Mouse (Mus musculus) MEL (cell line): Measurements from ENCODE around the gene Gss. TPM values are rescaled to one million over a fixed set of nuclear protein-coding genes. Genes with fewer than 3 reads are reported as not detected.

ENCODE experiments used
- DNase-seq: peaks from one replicate; pipeline ENCODE4 v3.0.0; 2011; ENCODE audit warnings: low read depth, low spot score
- H3K27ac ChIP-seq: 2 replicates; pipeline ENCODE4 v1.5.1; 2012; ENCODE audit warnings: low read depth, mild to moderate bottlenecking, control low read depth, low read length, moderate library complexity; ENCODE audit not compliant: control insufficient read depth
- H3K27me3 ChIP-seq, 2 experiments: fragments of 150-350 bp in 1 of 2; sonication (generic) in 1 of 2; 2 replicates each; pipeline ENCODE4 v1.6.1; 2012; ENCODE audit warnings: low read length in 2 of 2, mild to moderate bottlenecking in 2 of 2, improper control_type of control experiment in 1 of 2, moderate library complexity in 1 of 2; ENCODE audit not compliant: insufficient read depth in 2 of 2, control insufficient read depth in 1 of 2
- H3K36me3 ChIP-seq, 2 experiments: 2 replicates each; pipeline ENCODE4 v1.6.1; 2012 to 2014; ENCODE audit warnings: low read length in 2 of 2, improper control_type of control experiment in 1 of 2, inconsistent platforms in 1 of 2, mild to moderate bottlenecking in 1 of 2; ENCODE audit not compliant: insufficient read depth in 2 of 2, control insufficient read depth in 1 of 2
- H3K4me1 ChIP-seq, 2 experiments: fragments of 150-350 bp in 1 of 2; sonication (generic) in 1 of 2; 2 replicates each; pipeline ENCODE4 v1.6.1; 2012; ENCODE audit warnings: low read length in 2 of 2, improper control_type of control experiment in 1 of 2, mild to moderate bottlenecking in 1 of 2; ENCODE audit not compliant: insufficient read depth in 2 of 2, control insufficient read depth in 1 of 2
- H3K4me3 ChIP-seq, 2 experiments: fragments of 150-350 bp in 1 of 2; sonication (generic) in 1 of 2; 2 replicates each; pipeline ENCODE4 v1.5.1; 2012; ENCODE audit warnings: low read depth in 2 of 2, low read length in 2 of 2, mild to moderate bottlenecking in 2 of 2, moderate library complexity in 2 of 2, control low read depth in 1 of 2, improper control_type of control experiment in 1 of 2; ENCODE audit not compliant: control insufficient read depth in 1 of 2, insufficient read depth in 1 of 2
- H3K79me2 ChIP-seq: 2 replicates; pipeline ENCODE4 v1.6.1; 2012; ENCODE audit warnings: mild to moderate bottlenecking, low read length, moderate library complexity; ENCODE audit not compliant: control insufficient read depth, poor library complexity, insufficient read depth
- H3K9ac ChIP-seq: 2 replicates; pipeline ENCODE4 v1.6.1; 2012; ENCODE audit warnings: low read depth, mild to moderate bottlenecking, control low read depth, low read length, moderate library complexity; ENCODE audit not compliant: control insufficient read depth, poor library complexity, severe bottlenecking
- H3K9me3 ChIP-seq: fragments of 150-350 bp; sonication (generic); replicated peaks from 2 replicates; pipeline ENCODE4 v1.6.1; 2012; ENCODE audit warnings: mild to moderate bottlenecking, low read length, improper control_type of control experiment, moderate library complexity; ENCODE audit not compliant: insufficient read depth
- CHD2 ChIP-seq: IDR thresholded peaks from 2 replicates; pipeline ENCODE4 v1.6.1; 2011; ENCODE audit warnings: low read length, improper control_type of control experiment
- CTCF ChIP-seq, 3 experiments: IDR thresholded peaks in 2 of 3; conservative IDR thresholded peaks in 1 of 3; 2 replicates each; pipeline ENCODE4 v1.5.1; 2011 to 2012; ENCODE audit warnings: low read length in 3 of 3, low read depth in 2 of 3, mild to moderate bottlenecking in 2 of 3, improper control_type of control experiment in 1 of 3, inconsistent platforms in 1 of 3, mixed read lengths in 1 of 3, moderate library complexity in 1 of 3; ENCODE audit not compliant: control insufficient read depth in 1 of 3, insufficient read depth in 1 of 3, poor library complexity in 1 of 3, severe bottlenecking in 1 of 3
- E2F4 ChIP-seq: IDR thresholded peaks from 2 replicates; pipeline ENCODE4 v1.6.1; 2011; ENCODE audit warnings: low read depth, low read length, improper control_type of control experiment, borderline replicate concordance
- ELF1 ChIP-seq: IDR thresholded peaks from 2 replicates; pipeline ENCODE4 v1.6.1; 2014; ENCODE audit warnings: low read depth, mild to moderate bottlenecking, inconsistent platforms, low read length, improper control_type of control experiment, moderate library complexity
- EP300 ChIP-seq, 2 experiments: IDR thresholded peaks; 2 replicates each; pipeline ENCODE4 v1.6.1; 2011; ENCODE audit warnings: improper control_type of control experiment in 2 of 2, low read length in 2 of 2, low read depth in 1 of 2, mild to moderate bottlenecking in 1 of 2
- ETS1 ChIP-seq: IDR thresholded peaks from 2 replicates; pipeline ENCODE4 v1.6.1; 2012; ENCODE audit warnings: low read depth, mild to moderate bottlenecking, inconsistent platforms, low read length, improper control_type of control experiment, moderate library complexity
- JUND ChIP-seq: IDR thresholded peaks from 2 replicates; pipeline ENCODE4 v1.6.1; 2011; ENCODE audit warnings: low read depth, mild to moderate bottlenecking, improper control_type of control experiment, low read length
- KAT2A ChIP-seq: conservative IDR thresholded peaks from 2 replicates; pipeline ENCODE4 v1.6.1; 2012; ENCODE audit warnings: low read depth, low read length, improper control_type of control experiment, inconsistent platforms
- MAX ChIP-seq: IDR thresholded peaks from 2 replicates; pipeline ENCODE4 v1.6.1; 2011; ENCODE audit warnings: low read length, improper control_type of control experiment
- MAZ ChIP-seq: IDR thresholded peaks from 2 replicates; pipeline ENCODE4 v1.6.1; 2012; ENCODE audit warnings: low read depth, mild to moderate bottlenecking, inconsistent platforms, low read length, improper control_type of control experiment
- MEF2A ChIP-seq: IDR thresholded peaks from 2 replicates; pipeline ENCODE4 v1.6.1; 2014; ENCODE audit warnings: low read depth, mild to moderate bottlenecking, inconsistent platforms, low read length, improper control_type of control experiment; ENCODE audit not compliant: poor library complexity, insufficient replicate concordance, severe bottlenecking; ENCODE audit errors: extremely low read depth
- MYC ChIP-seq: IDR thresholded peaks from 2 replicates; pipeline ENCODE4 v1.6.1; 2011; ENCODE audit warnings: low read depth, mild to moderate bottlenecking, low read length, improper control_type of control experiment, moderate library complexity
- POLR2AphosphoS2 ChIP-seq: IDR thresholded peaks from 2 replicates; pipeline ENCODE4 v1.6.1; 2011; ENCODE audit warnings: low read length, improper control_type of control experiment
- POLR2AphosphoS5 ChIP-seq: IDR thresholded peaks from 2 replicates; pipeline ENCODE4 v1.6.1; 2012; ENCODE audit warnings: low read depth, borderline replicate concordance, mild to moderate bottlenecking, inconsistent platforms, low read length, moderate library complexity, mixed read lengths
- RAD21 ChIP-seq: IDR thresholded peaks from 2 replicates; pipeline ENCODE4 v1.6.1; 2011; ENCODE audit warnings: mild to moderate bottlenecking, low read depth, low read length, improper control_type of control experiment
- RCOR1 ChIP-seq: IDR thresholded peaks from 2 replicates; pipeline ENCODE4 v1.6.1; 2012; ENCODE audit warnings: low read depth, mild to moderate bottlenecking, inconsistent platforms, low read length, improper control_type of control experiment
- TAL1 ChIP-seq: IDR thresholded peaks from 2 replicates; pipeline ENCODE4 v1.6.1; 2012; ENCODE audit warnings: mild to moderate bottlenecking, inconsistent platforms, low read length, moderate library complexity, mixed read lengths
- TBP ChIP-seq: IDR thresholded peaks from 2 replicates; pipeline ENCODE4 v1.8.0; 2011; ENCODE audit warnings: low read depth, low read length, improper control_type of control experiment
- ZMIZ1 ChIP-seq: IDR thresholded peaks from 2 replicates; pipeline ENCODE4 v1.6.1; 2012; ENCODE audit warnings: low read depth, mild to moderate bottlenecking, inconsistent platforms, low read length, improper control_type of control experiment, moderate library complexity
- polyA plus RNA-seq, 2 experiments: library from polyadenylated mRNA; stranded (reverse) in 1 of 2; unstranded in 1 of 2; fragments of >175 nt in 1 of 2; fragments of >200 nt in 1 of 2; gene quantifications; 2 replicates each; pipeline versions ENCODE4 v1.2.1 to v1.2.4; 2012; ENCODE audit warnings: low replicate concordance in 2 of 2, low read depth in 1 of 2; ENCODE audit not compliant: insufficient read length in 2 of 2, insufficient read depth in 1 of 2, missing spikeins in 1 of 2
- total RNA-seq: library from RNA; depleted of rRNA; stranded (reverse); fragments of 300-350 nt; gene quantifications from 2 replicates; pipeline ENCODE4 v1.2.3, GENCODE M21; 2012

Gss gene
- total and polyA plus RNA-seq, 3 experiments = 21.9 to 24.0 TPM; not detected in 1

- Histone ChIP-seq H3K27ac (no peak overlapping the region), H3K9me3 (no peaks in the 10 kb centered on the region), H3K4me1 (peaks cover 0 to under 1% of the 10 kb centered on the region in 2 experiments; a peak in 2 of 4 replicates), H3K79me2 (no peaks in the 10 kb centered on the region; the same call in 1 of the 2 replicates), H3K36me3 (no peaks in the 10 kb centered on the region; a peak in 1 of 4 replicates), H3K4me3 (no peak overlapping the region), H3K27me3 (no peaks in the 10 kb centered on the region), H3K9ac (no peak overlapping the region)
- DNase-seq = no peak
- TF ChIP-seq MEF2A (no peak), TBP (no peak), MAZ (no peak), MYC (no peak), EP300 (IDR thresholded peaks at IDR 0.05; ENCODE audit: low read depth in 1 of 2, low read length in 2 of 2) (no peak), E2F4 (no peak), MAX (no peak), ELF1 (no peak), KAT2A (no peak), RAD21 (no peak), RCOR1 (no peak), POLR2AphosphoS2 (no peak), ETS1 (no peak), ZMIZ1 (no peak)
Measured at GRCm38 (mm10) chr2:155588136-155588535, 4.5 kb downstream of the Gss start.

DNA sequence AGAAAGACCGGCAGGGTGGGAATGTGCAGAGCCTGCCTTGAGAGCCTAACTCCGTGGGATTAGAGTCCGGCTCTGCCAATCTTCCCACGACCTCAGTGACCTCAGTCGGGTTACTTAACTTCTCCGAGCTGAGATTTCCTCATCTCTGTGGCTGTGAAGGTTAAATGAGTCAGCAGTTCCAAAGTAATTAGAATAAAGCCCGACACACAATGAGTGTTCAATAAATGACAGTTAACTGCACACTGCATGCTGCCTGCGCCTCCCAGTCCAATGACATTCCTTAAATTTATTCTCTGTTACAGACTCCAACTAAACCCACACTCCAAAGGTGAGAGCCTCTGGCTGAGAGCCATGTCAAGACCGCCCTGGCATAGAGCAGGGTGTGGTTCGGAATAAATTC is 7.1 kb downstream of the Gss start:
- no peak for TF ChIP-seq TAL1
- TF ChIP-seq JUND = no peak
- no peak for TF ChIP-seq MAX
- TF ChIP-seq MEF2A = no peak
- no peak for TF ChIP-seq CTCF (IDR thresholded peaks at IDR 0.05 in 2 of 3, conservative IDR thresholded peaks at IDR 0.05 in 1 of 3; ENCODE audit: control insufficient read depth in 1 of 3, insufficient read depth in 1 of 3, low read depth in 2 of 3, low read length in 3 of 3, poor library complexity in 1 of 3, severe bottlenecking in 1 of 3)
- no peak for TF ChIP-seq CHD2
- TF ChIP-seq POLR2AphosphoS5 = no peak
- TF ChIP-seq, all 39 proteins: peak for 0
- Histone ChIP-seq H3K4me1 (no peaks in the 10 kb centered on the region), H3K27ac (no peak overlapping the region), H3K27me3 (no peaks in the 10 kb centered on the region), H3K36me3 (no peaks in the 10 kb centered on the region), H3K9ac (no peak overlapping the region), H3K9me3 (no peaks in the 10 kb centered on the region), H3K79me2 (no peaks in the 10 kb centered on the region), H3K4me3 (no peak overlapping the region)
- DNase-seq = no peak
